Mouse (Mus musculus) embryonic facial prominence, embryonic 11.5 days (tissue): Measurements from ENCODE around the gene Tnfrsf13c. TPM values are rescaled to one million over a fixed set of nuclear protein-coding genes. Genes with fewer than 3 reads are reported as not detected.

Source experiments
- ATAC-seq: fragments of 200-750 bp; cut with Nextera tagmentation; replicated peaks from 2 replicates; pipeline ENCODE4 v1.8.0; 2017; ENCODE audit warnings: low read depth; ENCODE audit not compliant: insufficient number of reproducible peaks, low FRiP score, low TSS enrichment
- DNase-seq: peaks from one replicate; pipeline ENCODE4 v3.0.0-alpha.2; 2015; ENCODE audit warnings: low spot score
- H3K27ac ChIP-seq: fragments of 300-500 bp; sonication (generic); replicated peaks from 2 replicates; pipeline ENCODE4 v1.5.1; 2014; ENCODE audit warnings: mild to moderate bottlenecking, low read depth, low read length, control low read depth
- H3K27me3 ChIP-seq: fragments of 300-500 bp; sonication (generic); 2 replicates; pipeline ENCODE4 v1.6.1; 2014; ENCODE audit warnings: mild to moderate bottlenecking, low read length, moderate library complexity, mixed read lengths; ENCODE audit not compliant: control insufficient read depth, insufficient read depth
- H3K36me3 ChIP-seq: fragments of 300-500 bp; sonication (generic); replicated peaks from 2 replicates; pipeline ENCODE4 v1.6.1; 2014; ENCODE audit warnings: low read depth, mild to moderate bottlenecking, low read length, moderate library complexity, mixed read lengths; ENCODE audit not compliant: control insufficient read depth, insufficient read depth
- H3K4me1 ChIP-seq: fragments of 300-500 bp; sonication (generic); 2 replicates; pipeline ENCODE4 v1.6.1; 2014; ENCODE audit warnings: low read length, mixed read lengths; ENCODE audit not compliant: control insufficient read depth, insufficient read depth
- H3K4me2 ChIP-seq: fragments of 300-500 bp; sonication (generic); 2 replicates; pipeline ENCODE4 v1.6.1; 2014; ENCODE audit warnings: low read depth, mild to moderate bottlenecking, control low read depth, low read length, moderate library complexity
- H3K4me3 ChIP-seq: fragments of 300-500 bp; sonication (generic); 2 replicates; pipeline ENCODE4 v1.5.1; 2014; ENCODE audit warnings: low read depth, low read length, control low read depth
- H3K9ac ChIP-seq: fragments of 300-500 bp; sonication (generic); replicated peaks from 2 replicates; pipeline ENCODE4 v1.6.1; 2014; ENCODE audit warnings: mild to moderate bottlenecking, control low read depth, low read length
- H3K9me3 ChIP-seq: fragments of 300-500 bp; sonication (generic); replicated peaks from 2 replicates; pipeline ENCODE4 v1.6.1; 2016; ENCODE audit warnings: mild to moderate bottlenecking, low read length, inconsistent platforms, mixed read lengths; ENCODE audit not compliant: control insufficient read depth
- WGBS: fragments of 180-500 bp; shearing (Covaris S2); extraction: QIAGEN DNeasy Blood & Tissue Kit; methylation state at CpG from one replicate; pipeline ENCODE4 v1.1.7; 2014; 5-methylcytosine and 5-hydroxymethylcytosine counted together
- polyA plus RNA-seq: library from polyadenylated mRNA; unstranded; fragments of >200 nt; fragmentation: Nextera tagmentation; extraction: Ambion mirVana; gene quantifications from 2 replicates; pipeline ENCODE4 v1.2.1, GENCODE M21; 2014

The Tnfrsf13c gene
- polyA plus RNA-seq, 1 experiment from 2014 or later, result 0.42 TPM

- H3K9me3 ChIP-seq, result no peaks in the 10 kb centered on the region
- H3K4me2 ChIP-seq, result no peak overlapping the region
- H3K36me3 ChIP-seq, result no peaks in the 10 kb centered on the region
- WGBS, result 44% methylated on average over 20 of the region's 20 CpGs
- H3K4me1 ChIP-seq, result peaks cover 3% of the 10 kb centered on the region
- no peak overlapping the region for H3K9ac ChIP-seq
- no peak for DNase-seq
- no peak for ATAC-seq
- no peak overlapping the region for H3K4me3 ChIP-seq
- peaks cover 45% of the 10 kb centered on the region for H3K27me3 ChIP-seq
- H3K27ac ChIP-seq, result no peak overlapping the region
Measured at GRCm38 (mm10) chr15:82216142-82216827, 7.9 kb downstream of the Tnfrsf13c start.

- no peaks in the 10 kb centered on the region for H3K9me3 ChIP-seq
- no peaks in the 10 kb centered on the region for H3K36me3 ChIP-seq
- H3K27me3 ChIP-seq, result peaks cover 53% of the 10 kb centered on the region
- DNase-seq, result no peak
- no peak overlapping the region for H3K9ac ChIP-seq
- no peak overlapping the region for H3K4me2 ChIP-seq
- WGBS, result 38% methylated on average over 11 of the region's 11 CpGs
- no peak overlapping the region for H3K4me3 ChIP-seq
- H3K27ac ChIP-seq, result no peak overlapping the region
- peaks cover 3% of the 10 kb centered on the region for H3K4me1 ChIP-seq
- ATAC-seq, result no peak
Measured at GRCm38 (mm10) chr15:82215332-82216046, 8.7 kb downstream of the Tnfrsf13c start.

GRCm38 (mm10) chr15:82213222-82213621 lies 10.9 kb downstream of the Tnfrsf13c start:
- Histone ChIP-seq H3K9ac (no peak overlapping the region), H3K9me3 (no peaks in the 10 kb centered on the region), H3K4me1 (peaks cover 3% of the 10 kb centered on the region), H3K27me3 (peaks cover 69% of the 10 kb centered on the region), H3K36me3 (no peaks in the 10 kb centered on the region), H3K4me2 (no peak overlapping the region), H3K4me3 (no peak overlapping the region), H3K27ac (no peak overlapping the region)
- ATAC-seq (no peak), DNase-seq (no peak)
- WGBS, result 13% methylated on average over 4 of the region's 4 CpGs

- no peak within 1 kb of the TSS for H3K27ac ChIP-seq
- H3K4me1 ChIP-seq, result peaks cover 3% of the 10 kb centered on the region
- no peaks in the 10 kb centered on the region for H3K36me3 ChIP-seq
- 0% methylated on average over 26 of the region's 34 CpGs for WGBS
- peak within 1 kb of the TSS; percentile 82 for H3K4me2 ChIP-seq
- H3K9ac ChIP-seq, result peak within 1 kb of the TSS; percentile 37; the same call in 1 of the 2 replicates
- DNase-seq (no peak), ATAC-seq (no peak)
- H3K4me3 ChIP-seq, result peak within 1 kb of the TSS; percentile 37
- peaks cover 74% of the 10 kb centered on the region for H3K27me3 ChIP-seq
- no peaks in the 10 kb centered on the region for H3K9me3 ChIP-seq
Measured at GRCm38 (mm10) chr15:82212752-82213063, 11.5 kb downstream of the Tnfrsf13c start, which contains the start of gene Shisa8. Gene Shisa8, minus strand, starts transcription at chr15:82212815.

DNA sequence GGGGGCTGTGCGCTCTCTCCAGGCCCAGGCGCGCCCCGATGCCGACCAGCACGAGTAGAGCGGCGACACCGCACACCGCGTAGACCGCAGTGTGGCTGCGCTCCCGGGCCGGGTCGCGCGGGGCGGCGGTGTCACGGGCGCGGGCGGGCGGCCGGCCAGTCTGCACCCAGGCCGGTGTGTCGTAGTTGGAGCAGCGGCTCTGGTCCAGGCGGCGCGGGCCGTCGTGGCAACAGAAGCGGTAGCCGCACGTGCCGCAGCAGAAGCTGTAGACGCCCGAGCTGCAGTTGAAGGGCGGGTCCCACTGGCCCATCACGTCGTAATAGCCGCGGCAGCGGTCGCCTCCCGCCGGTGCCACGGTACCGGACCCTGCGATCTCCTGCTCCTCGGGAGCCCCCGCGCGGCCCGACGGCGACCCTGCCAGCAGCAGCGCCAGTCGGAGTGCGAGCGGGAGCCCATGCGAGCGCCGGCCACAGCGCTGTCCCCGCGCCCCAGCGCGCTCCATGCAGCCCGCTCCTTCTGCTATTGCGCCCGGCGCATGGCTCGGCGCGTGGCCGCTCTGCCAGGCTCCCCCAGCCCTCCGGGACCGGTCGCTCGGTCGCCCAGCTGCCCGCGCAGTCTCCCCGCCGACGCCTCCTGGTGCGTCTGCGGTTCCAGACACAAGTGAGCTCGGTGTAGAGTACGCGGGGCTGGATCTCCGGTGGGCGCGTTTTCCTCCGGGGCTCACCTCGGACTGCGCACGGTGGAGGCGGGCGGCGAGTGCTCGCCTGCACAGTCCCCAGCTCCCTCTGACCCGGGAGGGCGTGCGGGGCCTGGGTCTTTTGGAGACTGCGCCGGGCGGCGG lies 12.0 kb downstream of the Tnfrsf13c start:
- Histone ChIP-seq H3K27ac (no peak overlapping the region), H3K27me3 (peaks cover 79% of the 10 kb centered on the region), H3K9ac (peak overlapping the region; percentile 37; the same call in 1 of the 2 replicates), H3K4me1 (peaks cover 3% of the 10 kb centered on the region), H3K9me3 (no peaks in the 10 kb centered on the region), H3K36me3 (no peaks in the 10 kb centered on the region), H3K4me3 (peak overlapping the region; percentile 37), H3K4me2 (peak overlapping the region; percentile 82)
- WGBS, result under 1% methylated on average over 88 of the region's 112 CpGs
- ATAC-seq, result peak; percentile 27; the same call in 1 of the 2 replicates
- DNase-seq, result peak; percentile 49

- Histone ChIP-seq H3K9me3 (no peaks in the 10 kb centered on the region), H3K4me2 (no peak overlapping the region; the same call in 1 of the 2 replicates), H3K4me1 (peaks cover 3% of the 10 kb centered on the region), H3K27me3 (peaks cover 80% of the 10 kb centered on the region), H3K9ac (no peak overlapping the region), H3K4me3 (0 out of 2 replicates have a peak overlapping the region, but pooled peaks have one; percentile 3), H3K36me3 (no peaks in the 10 kb centered on the region), H3K27ac (no peak overlapping the region)
- WGBS, result 2% methylated on average over 11 of the region's 11 CpGs
- ATAC-seq, result no peak
- DNase-seq, result no peak
Measured at GRCm38 (mm10) chr15:82211281-82211680, 12.9 kb downstream of the Tnfrsf13c start.

DNA sequence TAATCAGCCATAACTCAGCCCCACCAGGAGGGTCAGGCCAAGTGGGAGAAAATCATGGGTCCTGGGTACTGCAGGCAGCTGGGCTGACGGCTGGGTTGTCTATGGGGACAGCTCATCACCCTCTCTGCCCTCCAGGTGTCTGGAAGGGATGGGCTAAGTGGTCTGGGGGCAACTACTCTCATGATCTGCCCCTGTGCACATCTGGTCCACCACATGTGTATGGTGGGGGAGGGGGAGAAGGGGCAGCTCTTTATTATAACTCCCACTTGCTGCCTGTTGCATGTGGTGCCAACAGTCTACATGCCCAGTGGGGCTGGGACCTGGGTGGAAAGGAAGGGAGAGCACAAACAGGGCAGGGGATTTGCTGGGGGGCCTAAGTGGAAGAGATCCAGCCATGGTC lies 13.4 kb downstream of the Tnfrsf13c start:
- Histone ChIP-seq H3K36me3 (no peaks in the 10 kb centered on the region), H3K4me3 (no peak overlapping the region), H3K27me3 (peaks cover 80% of the 10 kb centered on the region), H3K9me3 (no peaks in the 10 kb centered on the region), H3K4me1 (peaks cover 3% of the 10 kb centered on the region), H3K27ac (no peak overlapping the region), H3K4me2 (no peak overlapping the region), H3K9ac (no peak overlapping the region)
- ATAC-seq (no peak), DNase-seq (no peak)
- 41% methylated on average over 1 of the region's 1 CpGs for WGBS
